Mouse (Mus musculus) cerebellum, adult 11 months (tissue): ENCODE measurements at regions not wholly inside any gene's neighbourhood (a gene's known extent, or its start where the extent isn't known, plus 50 kb on each side); places are given as distances from the start of the nearest gene placed in this dataset.

Experiments used
- DNase-seq: peaks from one replicate; pipeline ENCODE4 v3.0.0; 2022

DNA sequence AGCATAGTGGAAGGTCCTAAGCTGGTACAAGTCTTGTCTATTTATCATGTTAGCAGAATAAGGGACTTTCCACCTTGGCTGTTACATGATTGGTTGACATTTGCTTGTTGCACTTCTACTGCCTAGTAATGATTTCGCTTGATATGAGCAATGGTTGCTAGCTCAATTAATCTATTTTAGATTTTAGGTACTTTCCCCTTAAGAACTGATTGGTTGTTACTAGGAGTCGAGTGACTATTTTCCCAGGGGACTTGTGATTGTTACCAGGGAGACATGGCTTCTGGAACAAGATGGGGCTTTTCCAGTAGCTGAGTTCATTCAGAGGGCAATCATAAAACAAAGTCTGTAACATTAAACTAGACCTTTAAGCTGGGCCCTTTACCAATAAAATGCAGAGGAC lies 100.9 kb downstream of the Nup35 start:
- no peak for DNase-seq

DNA sequence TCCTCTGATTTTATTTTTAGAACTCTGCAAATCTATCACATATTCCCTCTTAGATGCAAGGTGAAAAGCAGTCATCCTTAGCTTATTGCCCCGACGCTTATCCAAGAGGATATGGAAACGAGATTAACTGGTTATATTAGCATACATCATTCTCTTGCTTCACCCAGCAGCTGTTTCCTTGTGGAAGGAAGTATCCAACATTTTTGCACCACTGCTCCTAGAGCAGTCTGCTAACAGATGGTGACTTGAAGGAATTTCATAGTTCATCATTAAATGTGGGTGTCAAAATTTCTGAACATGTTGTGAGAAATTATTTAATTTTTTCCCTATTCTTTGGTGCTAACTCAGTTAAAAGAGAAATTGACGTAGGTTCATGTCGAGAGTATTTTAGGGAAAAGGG lies 107.0 kb downstream of the Nup35 start:
- no peak for DNase-seq

DNA sequence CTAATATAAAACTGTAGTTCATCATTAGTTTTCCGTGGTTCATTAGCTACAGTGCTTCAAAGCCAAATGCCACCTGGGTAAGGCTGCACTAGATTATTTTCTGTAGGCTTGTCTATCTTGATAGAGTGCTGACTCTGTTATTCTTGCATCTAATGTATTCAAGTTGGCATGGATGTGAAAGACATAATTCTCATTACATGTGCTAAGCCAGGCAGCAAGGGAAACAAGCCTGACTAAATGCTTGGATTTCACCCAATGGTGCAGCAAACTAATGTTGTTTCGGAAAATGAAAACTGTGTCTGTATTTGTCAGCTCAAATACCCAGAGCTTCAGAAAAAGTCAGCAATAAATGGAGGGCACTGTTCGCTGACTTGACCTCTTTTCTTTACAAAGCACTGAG lies 114.3 kb downstream of the Nup35 start:
- DNase-seq: no peak

DNA sequence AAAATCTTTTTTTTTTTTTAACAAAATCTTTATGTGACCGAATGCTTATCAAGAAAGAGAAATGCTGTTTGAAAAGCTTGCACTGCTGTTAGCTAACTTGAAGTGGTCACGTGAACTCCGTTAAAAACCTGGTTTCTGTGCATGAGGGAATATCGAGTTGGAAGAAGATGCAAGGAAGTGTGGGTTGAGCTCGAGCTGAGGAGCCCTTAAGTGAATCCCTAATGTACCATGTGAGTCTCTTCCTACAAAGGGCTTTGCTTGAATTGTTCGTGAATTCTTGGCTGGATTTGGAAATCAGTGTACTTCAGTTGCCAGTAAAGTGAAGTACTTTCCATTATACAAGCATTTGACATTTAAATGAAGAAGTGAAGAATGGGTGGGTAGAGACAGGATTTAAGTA lies 129.7 kb downstream of the Nup35 start:
- DNase-seq: no peak

DNA sequence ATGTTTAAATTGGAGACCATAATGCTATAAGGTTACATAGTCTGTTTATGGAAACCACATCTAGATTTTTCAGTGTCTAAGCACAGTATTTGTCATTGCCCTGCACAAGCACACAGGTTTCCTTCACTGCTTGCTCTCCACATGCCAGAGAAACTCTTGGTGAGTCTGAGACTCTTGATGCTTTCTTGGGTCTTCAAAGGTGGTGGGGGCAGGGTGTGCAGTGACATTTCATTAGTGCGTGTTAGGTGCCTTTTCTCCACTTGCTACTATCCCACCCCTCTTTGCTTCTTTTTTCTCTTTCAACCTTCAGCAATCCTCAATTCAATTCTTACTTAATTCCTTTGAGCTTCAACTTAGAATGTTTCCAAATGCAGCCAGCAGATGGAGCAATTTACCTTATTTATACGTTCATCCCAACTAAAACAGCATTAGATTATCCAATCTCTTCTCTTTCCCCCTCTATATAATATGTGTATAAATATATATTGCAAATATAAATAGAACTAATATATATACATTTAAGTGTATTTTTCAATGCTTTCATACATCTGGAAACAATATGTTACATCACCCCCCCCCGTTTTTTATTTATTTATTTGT lies 145.1 kb downstream of the Nup35 start:
- DNase-seq: no peak

DNA sequence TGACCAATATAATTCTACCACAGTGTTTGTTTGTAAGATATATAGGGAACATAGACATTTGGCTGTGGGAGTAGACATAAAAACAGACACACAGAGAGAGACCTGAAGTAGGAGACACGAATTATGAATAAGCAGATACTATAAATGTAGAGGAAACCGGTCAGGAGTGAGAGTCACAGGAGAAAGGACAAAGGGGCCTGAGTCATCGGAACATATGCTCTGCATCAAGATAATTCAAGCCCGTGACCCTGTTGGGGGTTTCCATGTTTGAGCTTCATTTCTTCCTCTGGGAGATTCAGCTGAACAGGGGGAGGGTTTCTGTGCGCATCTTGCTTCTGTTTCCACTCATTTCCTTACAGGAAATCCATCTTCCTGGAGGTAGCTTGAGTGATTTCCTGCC lies 154.1 kb downstream of the Nup35 start:
- no peak for DNase-seq

DNA sequence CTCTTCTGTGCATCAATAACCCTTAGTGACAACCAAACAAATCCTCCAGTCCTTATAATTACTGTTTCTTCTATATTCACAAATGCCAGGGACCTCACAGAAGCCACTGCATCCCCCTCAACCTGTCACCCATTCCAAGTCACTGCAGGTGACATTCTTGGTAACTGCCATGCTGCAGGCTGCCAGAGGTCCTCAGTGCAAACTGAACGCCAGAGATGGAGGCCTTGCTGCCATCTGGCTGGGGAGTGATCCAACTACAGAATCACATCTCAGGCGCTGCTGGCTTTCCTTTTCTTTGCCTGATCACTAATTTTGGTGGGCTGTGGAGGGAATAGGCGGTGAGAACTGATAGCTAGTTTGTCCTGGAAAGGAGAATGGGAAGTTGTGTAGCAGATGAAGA lies 155.4 kb downstream of the Nup35 start:
- no peak for DNase-seq

DNA sequence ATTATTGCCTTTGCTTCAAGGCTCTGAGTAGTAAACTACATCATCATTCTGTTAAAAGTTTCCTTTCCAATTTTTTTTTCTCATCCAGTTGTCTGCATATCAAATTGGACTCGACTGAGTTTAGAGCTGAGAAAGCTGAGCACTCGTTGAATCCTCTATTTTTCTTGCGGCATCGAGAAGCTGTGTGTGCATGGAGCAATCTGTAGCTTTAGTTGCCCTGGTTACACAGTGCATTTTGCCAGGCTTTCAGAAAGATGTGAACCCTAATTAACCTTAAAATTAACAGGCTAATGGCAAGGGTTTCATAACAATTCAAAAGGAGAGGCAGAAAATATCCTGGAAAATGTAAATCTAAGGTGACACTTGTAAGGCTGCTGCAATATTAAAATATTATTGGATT lies 169.3 kb downstream of the Nup35 start:
- no peak for DNase-seq

DNA sequence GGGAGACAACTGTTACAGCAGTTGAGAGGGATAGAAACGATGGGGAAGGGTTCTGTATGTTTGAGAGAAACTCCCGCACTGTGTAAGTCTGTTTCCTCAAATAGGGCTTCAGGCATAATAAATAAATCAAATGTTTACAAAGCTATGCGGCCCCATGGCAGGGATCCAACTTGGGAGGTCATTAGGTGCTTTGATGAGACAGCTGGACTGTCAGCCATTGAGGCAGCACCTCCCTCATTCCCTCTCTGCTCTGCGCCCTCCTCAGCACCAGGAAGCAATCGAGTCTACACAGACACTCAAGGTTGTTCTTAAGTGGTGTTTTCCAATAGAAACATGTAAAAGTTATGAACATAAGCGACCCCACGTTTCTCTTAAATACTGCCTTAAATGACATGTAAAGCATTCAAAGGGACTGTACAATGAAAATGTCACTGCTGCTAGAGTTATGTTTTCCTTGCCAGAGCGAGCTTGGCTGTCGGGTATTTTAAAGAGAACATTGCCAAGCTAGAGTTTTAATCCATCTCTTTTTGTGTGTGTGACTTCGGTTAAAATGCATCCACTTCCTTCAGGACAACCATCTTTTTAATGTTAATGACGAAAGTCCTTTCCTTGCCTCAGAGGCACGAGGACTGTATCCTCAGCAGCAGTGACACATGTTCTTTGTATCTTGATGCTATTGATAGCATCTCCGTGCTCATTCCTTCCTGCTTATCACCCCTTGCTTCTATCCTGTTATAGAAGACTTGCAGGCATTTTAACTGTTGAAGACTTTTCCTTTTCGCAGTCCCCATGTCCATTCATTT lies 176.5 kb downstream of the Nup35 start:
- no peak for DNase-seq

DNA sequence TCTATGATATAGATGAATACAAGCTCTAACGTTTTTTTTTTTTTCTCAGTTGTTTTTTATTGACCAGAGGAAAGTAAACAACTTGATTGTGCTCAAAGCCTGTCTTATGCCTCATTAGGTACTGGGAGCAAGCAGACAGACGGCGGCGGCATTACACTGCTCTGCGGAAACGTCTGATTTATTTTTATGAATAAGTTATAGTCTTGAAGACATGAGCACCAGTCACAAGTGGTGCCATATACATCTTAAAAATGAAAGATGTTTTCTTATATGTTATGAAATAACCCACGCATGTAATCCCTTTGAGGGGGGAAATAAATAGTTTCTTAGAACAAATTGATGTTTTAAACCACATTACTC lies 177.1 kb downstream of the Nup35 start:
- no peak for DNase-seq

DNA sequence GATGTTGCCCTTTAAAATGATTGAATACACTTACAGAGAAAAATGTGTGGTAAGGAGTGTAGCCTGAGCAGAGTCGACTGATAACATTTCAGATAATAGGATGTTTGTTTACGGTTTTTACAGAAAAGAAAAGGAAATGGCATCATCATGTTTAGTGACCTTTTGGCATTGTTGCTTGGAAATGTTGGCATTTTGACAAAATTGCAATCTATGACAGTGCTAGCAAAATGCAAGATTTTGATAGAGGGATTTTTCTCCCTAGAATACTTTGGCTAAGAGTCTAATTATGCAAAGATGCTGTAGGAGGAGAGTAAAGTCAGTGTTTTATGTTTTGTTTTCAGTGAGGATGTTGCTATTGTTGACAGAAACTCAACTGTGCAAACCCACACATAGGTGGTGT lies 202.2 kb downstream of the Nup35 start:
- DNase-seq: no peak

DNA sequence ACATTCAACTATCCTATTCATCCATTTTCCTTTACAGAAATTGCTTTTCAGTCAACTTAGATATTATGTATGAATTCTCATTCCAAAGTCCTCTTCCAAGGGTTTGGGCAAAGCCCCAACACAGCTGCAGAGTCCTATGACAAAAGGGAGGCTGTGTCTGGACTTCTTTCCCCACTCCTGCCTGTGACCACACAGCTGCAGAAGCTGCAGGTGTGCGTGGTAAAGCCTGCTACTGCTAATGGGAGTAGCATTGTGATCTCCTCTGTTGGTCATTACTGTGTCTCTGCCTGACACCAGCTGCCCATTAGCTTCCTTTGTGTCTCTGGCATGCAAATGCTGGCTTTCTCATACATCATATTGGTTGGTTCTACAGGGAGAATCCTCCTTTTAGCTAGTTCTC lies 234.0 kb downstream of the Nup35 start:
- no peak for DNase-seq

DNA sequence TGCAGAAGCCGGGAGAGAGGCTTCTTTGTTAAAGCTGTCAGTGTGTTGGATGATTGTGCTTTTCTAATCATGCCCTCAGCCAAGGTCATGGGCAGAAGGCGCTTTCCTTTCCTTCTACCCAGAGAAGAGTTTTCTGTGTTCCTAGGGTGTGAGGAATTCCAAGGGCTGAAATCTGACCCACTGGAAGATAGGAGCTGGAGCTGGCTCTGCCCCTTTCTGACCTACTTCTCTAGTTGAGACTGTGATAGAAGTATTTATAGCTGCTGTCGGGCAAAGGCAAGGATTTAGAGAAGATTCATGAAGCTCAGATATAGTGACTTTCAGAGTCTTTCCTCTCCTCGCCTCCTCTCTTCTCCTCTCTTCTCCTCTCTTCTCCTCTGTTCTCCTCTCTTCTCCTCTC lies 238.2 kb downstream of the Nup35 start:
- no peak for DNase-seq

DNA sequence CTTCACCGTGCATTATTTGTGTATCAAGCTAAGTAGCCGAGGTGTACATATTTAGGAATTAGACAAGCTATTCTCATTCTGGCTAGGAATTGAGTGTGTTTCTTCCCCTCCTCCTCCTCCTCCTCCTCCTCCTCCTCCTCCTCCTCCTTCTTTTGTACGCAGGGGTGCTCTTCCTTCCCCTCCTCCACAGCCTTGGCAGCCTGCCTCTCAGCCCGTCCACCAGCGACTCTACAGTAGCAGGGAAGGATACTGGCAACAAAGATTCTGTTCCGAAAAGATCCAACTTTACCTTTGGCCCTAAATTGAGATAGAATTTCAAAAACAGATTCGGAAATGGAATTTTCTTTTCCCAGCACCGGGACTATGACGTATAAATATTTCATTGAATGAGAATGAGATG lies 253.0 kb downstream of the Nup35 start:
- DNase-seq: peak; percentile 4

DNA sequence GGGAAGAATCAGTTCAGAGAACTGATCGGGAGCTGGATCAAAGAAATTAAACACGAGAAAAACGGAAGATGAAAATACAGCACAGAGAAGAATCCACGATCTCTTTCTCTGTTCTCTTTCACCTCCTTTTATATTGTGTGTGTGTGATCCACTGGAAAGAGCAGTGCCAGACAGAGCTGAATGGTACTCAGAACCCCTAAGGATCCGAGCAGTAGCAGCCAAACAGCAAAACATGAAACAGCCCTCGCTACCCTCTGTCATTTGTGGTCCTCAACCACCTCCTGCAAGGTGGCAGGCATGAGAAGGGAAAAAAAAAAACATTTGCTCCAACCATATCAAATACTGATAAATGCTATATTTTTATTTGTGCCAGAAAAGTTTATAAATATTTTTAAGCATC lies 253.4 kb downstream of the Nup35 start:
- no peak for DNase-seq

DNA sequence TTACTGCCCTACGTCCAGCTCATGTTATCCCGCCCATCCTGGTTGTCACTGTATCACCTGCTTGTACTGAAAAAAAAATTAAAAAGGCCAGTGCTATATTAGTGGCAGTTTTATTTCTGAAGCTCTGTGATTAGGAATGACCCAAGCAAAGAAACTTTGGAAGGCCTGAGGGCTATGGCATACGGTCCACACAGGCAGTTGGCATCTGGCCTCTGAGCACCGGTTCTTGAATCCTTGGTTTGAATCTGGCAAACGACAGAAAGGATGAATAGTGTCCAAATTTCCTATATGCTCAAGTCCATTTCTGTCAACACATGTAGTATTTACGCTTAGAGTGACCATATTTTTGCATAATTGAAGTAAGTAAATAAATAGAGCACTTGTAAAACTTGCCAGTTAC lies 254.3 kb downstream of the Nup35 start:
- no peak for DNase-seq

DNA sequence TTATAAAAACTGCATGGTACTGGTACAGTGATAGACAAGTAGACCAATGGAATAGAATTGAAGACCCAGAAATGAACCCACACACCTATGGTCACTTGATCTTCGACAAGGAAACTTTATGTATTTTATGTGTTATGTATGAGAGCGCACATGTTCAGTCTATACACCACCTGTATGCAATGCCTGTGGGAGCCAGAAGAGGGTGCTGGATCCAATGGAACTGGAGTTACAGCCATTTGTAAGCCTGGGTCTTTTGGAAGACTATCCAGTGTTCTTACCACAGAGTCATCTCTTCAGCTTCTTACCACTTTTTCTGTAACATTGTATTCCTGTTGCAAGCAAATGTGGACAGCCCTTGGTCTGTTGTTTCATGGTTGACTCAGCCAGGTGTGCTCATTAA lies 261.4 kb downstream of the Nup35 start:
- no peak for DNase-seq

DNA sequence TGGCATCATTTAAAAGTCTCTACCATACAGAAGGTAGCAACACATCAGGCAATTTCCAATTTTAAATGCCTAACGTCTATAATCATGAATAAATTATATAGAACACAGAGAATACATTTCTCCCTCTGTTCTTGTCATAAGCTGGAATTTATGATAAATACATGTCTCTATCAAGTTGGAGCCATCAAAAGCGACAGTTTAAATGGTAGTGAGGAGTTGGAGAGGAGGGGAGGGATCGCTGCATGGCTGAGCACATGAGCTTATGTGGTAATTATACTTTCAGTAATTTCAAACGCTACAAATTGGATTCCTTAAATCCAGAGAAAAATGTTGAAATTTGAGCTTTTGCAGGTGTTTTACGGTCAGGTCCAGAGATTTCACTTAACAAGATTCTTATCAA lies 267.2 kb downstream of the Nup35 start:
- no peak for DNase-seq

DNA sequence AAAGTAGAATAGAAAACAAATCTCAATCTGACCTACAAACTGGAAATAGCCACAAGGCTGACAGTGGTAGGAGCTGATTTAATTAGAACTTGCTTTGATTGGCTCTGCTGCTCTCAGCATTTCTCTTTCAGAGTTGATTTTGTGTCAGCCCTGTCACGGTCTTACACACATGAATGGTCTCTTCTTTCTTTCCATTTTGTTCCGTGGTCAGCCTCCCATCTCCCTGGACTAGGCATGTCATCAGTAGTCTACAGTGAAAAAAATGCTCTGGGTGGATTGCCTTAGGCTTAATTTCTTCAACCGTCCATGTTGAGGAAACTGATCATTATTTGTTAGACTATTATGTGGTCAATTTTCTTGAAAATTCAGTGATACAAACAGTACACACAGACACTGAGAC lies 285.0 kb downstream of the Nup35 start:
- DNase-seq: no peak

DNA sequence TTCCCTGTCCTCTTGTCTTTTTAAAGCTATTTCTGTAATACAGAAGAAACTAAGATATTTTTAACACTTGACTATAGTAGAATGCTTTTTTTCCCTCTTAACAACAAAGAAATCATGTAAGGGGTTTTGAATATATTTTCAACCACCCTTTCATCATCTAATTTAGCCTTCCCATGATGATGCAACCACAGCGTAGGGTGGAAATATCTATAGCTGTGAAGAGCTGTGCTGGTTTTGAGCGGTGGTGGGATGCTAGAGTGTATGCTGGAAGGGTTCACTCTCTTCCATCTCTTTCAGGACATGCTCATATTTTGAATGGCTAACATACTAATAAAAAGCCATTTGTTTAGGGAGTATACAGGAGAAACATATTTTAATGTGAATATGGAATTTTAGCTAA lies 296.4 kb downstream of the Nup35 start:
- DNase-seq: no peak

DNA sequence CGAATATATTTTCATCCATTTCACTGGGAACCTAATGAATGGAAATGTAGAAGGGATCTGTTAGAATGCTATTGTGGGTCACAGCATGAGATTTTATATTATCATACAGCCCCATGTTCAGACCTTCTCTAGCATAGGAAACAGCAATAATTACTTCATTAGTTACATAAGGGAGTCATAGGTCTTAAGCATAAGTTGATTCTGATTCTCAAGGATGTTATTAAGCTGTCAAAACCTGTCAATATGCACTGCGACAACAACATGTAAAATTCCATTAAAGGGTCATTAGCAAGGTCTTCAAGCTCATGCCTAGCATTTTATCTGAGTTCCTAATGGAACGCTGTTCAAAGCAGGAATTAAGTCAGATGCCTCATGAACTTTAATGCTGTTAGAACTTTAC lies 328.5 kb downstream of the Nup35 start:
- no peak for DNase-seq

DNA sequence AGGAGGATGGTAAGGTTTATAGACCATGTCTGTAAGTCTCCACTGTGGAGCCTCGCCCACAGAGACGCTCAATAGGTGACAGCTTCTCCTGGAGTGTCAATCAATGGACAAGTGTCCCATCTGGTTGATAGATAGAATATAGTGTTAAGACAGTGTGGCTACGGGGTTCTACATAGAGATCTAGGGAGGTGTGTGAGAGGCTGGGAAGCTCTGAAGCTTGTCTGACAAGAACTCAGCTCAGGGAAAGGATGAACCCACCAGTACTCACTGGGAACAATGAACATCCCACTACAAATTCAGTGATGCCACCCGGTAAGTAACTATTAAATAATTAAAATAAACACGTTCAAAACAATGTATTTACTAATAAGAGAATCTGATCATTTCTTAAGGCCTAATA lies 349.7 kb downstream of the Nup35 start:
- no peak for DNase-seq

DNA sequence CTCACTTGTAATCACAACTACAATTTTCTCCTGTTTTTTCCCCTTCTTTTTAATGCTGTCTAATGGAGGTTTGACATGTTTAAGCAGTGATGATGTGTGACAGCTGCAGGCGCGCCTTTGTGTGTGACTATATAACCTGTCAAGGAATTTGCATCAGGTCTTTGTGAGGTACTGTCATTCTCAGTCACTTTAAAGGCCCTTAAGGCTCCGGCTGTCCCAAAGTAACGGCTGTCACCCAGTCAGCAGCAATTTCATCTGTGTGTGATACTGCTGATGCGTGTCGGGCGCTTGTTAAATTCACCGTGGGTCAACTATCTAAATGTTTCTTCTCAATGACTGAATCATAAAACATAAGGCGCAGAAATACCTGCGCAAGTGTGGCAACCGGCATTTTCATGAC lies 350.2 kb downstream of the Nup35 start:
- no peak for DNase-seq

DNA sequence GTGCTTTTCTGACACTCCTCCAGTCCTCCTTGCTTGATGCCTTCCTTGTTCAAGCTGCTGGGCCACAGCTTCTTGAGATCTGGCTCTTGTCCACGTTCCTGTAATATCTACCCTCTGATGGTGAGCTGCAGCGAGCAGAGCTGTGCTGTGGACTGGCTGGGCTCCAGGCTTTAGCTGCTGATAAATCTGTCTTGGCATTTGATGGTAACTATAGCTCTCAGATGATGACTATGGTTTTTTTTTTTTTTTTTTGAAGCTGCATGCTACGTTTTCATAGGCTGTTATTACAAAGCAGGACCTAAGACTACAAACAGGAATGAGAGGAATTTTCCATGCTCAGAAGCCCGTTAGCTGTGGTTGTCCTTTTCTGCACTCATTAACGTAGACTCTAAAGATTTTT lies 352.3 kb downstream of the Nup35 start:
- DNase-seq: no peak

DNA sequence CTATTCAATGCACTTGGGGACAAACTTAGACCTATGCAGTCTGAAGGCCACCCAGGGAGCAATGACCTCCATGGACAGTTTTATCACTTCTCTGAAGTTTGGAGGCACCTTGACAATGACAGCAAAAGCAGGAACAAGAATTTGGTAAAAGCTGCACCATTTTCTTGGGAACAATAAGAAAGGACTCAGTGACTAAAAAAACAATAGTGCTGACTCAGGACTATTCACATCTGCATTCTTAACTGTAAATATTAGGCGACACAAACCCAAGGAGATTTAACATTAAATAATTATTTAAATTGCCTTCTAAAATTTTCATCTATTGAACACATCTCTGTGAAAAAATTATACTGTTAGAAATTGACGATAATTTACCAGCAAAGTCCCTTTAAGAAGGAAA lies 356.2 kb downstream of the Nup35 start:
- DNase-seq: no peak
